Mouse (Mus musculus) liver, adult 2 months (tissue): ENCODE data around the gene Rgp1. TPM values are rescaled to one million over a fixed set of nuclear protein-coding genes. Genes with fewer than 3 reads are reported as not detected.
A peak's percentile ranks its signal among the peaks of the same experiment; 100 is the strongest.

ENCODE experiments used
- DNase-seq: peaks from one replicate; pipeline ENCODE4 v3.0.0-alpha.2; 2011; ENCODE audit warnings: low read depth, low spot score; ENCODE audit errors: extremely low read depth
- H3K27ac ChIP-seq: fragments of 200-500 bp; replicated peaks from 2 replicates; pipeline ENCODE4 v1.5.1; 2012; ENCODE audit warnings: low read depth, mild to moderate bottlenecking, control low read depth, inconsistent platforms, low read length; ENCODE audit not compliant: insufficient read depth
- H3K27me3 ChIP-seq: fragments of 200-500 bp; 2 replicates; pipeline ENCODE4 v1.6.1; 2012; ENCODE audit warnings: mild to moderate bottlenecking, moderate library complexity, low read length, inconsistent platforms; ENCODE audit not compliant: control insufficient read depth, insufficient read depth
- H3K36me3 ChIP-seq: fragments of 200-500 bp; 2 replicates; pipeline ENCODE4 v1.6.1; 2012; ENCODE audit warnings: low read length, inconsistent platforms; ENCODE audit not compliant: control insufficient read depth, insufficient read depth
- H3K4me1 ChIP-seq: fragments of 200-500 bp; 2 replicates; pipeline ENCODE4 v1.6.1; 2011; ENCODE audit warnings: low read length; ENCODE audit not compliant: control insufficient read depth, insufficient read depth
- H3K4me3 ChIP-seq: fragments of 200-500 bp; 2 replicates; pipeline ENCODE4 v1.5.1; 2011; ENCODE audit warnings: low read depth, mild to moderate bottlenecking, control low read depth, low read length, moderate library complexity; ENCODE audit not compliant: insufficient read depth
- H3K79me2 ChIP-seq: fragments of 200-500 bp; 2 replicates; pipeline ENCODE4 v1.6.1; 2012; ENCODE audit warnings: inconsistent platforms, mild to moderate bottlenecking, low read length, moderate library complexity; ENCODE audit not compliant: control insufficient read depth, insufficient read depth
- H3K9ac ChIP-seq: fragments of 200-500 bp; 2 replicates; pipeline ENCODE4 v1.6.1; 2012; ENCODE audit warnings: low read depth, mild to moderate bottlenecking, control low read depth, inconsistent platforms, low read length
- CTCF ChIP-seq: fragments of 200-500 bp; IDR thresholded peaks from 2 replicates; pipeline ENCODE4 v1.5.1; 2011; ENCODE audit warnings: low read depth, low read length, control low read depth
- POLR2A ChIP-seq: fragments of 200-500 bp; IDR thresholded peaks from 2 replicates; pipeline ENCODE4 v1.6.1; 2011; ENCODE audit warnings: low read length, control low read depth; ENCODE audit not compliant: insufficient read depth; ENCODE audit errors: extremely low read depth
- WGBS: fragments of 180-500 bp; shearing (Covaris S2); methylation state at CpG from one replicate; pipeline ENCODE4 v1.1.7; 2018; 5-methylcytosine and 5-hydroxymethylcytosine counted together
- polyA plus RNA-seq: library from polyadenylated mRNA; depleted of rRNA; stranded (reverse); fragments of >200 nt; gene quantifications from 2 replicates; pipeline ENCODE4 v1.2.3, GENCODE M21; 2012
- total RNA-seq: library from RNA; depleted of rRNA; stranded (reverse); fragments of >200 nt; gene quantifications from 2 replicates; pipeline ENCODE4 v1.2.3, GENCODE M21; 2014

Rgp1 gene
- total and polyA plus RNA-seq, 2 experiments = 15.9 to 44.5 TPM

DNA sequence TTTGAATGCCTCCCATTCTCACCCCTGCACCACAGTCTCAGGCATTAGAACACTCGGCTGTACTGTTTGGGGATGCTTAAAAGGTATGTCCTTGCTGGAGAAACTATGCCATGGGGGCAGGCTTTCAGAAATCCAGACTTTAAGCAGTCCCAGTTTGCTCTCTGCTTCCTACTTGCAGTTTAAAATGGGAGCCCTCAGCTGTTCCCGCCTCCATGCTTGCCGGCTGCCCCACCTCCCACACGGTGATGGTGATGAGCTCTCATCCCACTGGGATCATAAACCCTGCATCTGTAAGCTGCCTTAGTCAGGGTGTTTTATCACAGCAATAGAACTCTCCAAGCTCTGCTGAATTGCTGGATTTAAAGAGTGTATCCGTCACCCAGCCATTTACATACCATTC is 26.1 kb upstream of the Rgp1 start:
- H3K4me1 ChIP-seq = no peaks in the 10 kb centered on the region; the same call in 1 of the 2 replicates
- TF ChIP-seq CTCF (no peak), POLR2A (no peak)
- no peaks in the 10 kb centered on the region for H3K27me3 ChIP-seq
- 97% methylated on average over 5 of the region's 5 CpGs for WGBS
- H3K4me3 ChIP-seq = no peak overlapping the region
- H3K27ac ChIP-seq = no peak overlapping the region
- peaks cover 4% of the 10 kb centered on the region; the same call in 1 of the 2 replicates for H3K79me2 ChIP-seq
- H3K36me3 ChIP-seq = peaks cover 77% of the 10 kb centered on the region
- no peak overlapping the region for H3K9ac ChIP-seq
- DNase-seq = no peak

DNA sequence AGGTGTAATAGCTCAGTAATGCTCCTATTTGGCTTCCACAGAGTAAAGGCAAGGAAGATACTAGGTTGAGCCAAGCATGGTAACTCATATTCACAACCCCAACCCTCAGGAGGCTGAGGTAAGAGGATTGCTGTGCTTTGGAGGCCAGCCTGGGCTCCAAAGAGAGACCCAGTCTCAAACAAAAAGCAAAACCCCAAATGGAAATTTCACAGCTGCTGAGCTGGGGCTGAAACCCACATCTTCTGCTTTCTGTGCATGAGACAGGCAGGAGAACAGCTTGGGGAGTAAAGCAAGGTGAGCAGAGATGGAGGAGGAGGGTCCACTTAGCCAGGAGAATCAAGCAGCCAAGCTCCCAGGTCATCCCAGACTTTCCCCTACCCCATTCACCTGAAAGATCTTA is 24.6 kb upstream of the Rgp1 start:
- Histone ChIP-seq H3K4me1 (peaks cover 2% of the 10 kb centered on the region), H3K79me2 (peaks cover 7% of the 10 kb centered on the region; the same call in 1 of the 2 replicates), H3K9ac (no peak overlapping the region), H3K27ac (no peak overlapping the region), H3K4me3 (no peak overlapping the region), H3K27me3 (no peaks in the 10 kb centered on the region), H3K36me3 (peaks cover 68% of the 10 kb centered on the region)
- TF ChIP-seq POLR2A (no peak), CTCF (no peak)
- DNase-seq = no peak

DNA sequence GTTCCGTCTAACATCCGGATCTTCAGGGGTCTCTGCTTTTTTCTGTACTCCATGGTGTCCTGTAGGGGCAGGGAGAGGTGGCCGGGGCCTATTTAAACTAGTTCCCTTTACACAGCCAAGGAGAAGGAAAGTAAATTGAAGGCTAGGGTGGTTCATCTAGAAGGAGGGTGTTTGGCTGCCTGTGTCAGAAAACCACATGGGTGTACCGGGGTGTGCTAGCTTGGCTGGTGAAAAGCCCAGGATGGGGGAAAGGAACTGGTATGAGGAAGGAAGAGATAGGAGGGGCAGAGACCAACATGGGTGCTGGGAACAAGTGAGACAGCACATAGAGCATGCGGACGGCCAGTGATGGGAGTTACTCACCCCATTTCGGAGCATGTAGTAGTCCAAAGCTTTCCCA is 22.6 kb upstream of the Rgp1 start:
- peaks cover 54% of the 10 kb centered on the region for H3K36me3 ChIP-seq
- no peak overlapping the region for H3K4me3 ChIP-seq
- peaks cover 15% of the 10 kb centered on the region for H3K4me1 ChIP-seq
- DNase-seq = peak; percentile 21
- TF ChIP-seq POLR2A (no peak), CTCF (no peak)
- H3K27ac ChIP-seq = no peak overlapping the region
- no peak overlapping the region for H3K9ac ChIP-seq
- peaks cover 21% of the 10 kb centered on the region for H3K79me2 ChIP-seq
- WGBS = 93% methylated on average over 7 of the region's 7 CpGs
- H3K27me3 ChIP-seq = no peaks in the 10 kb centered on the region

DNA sequence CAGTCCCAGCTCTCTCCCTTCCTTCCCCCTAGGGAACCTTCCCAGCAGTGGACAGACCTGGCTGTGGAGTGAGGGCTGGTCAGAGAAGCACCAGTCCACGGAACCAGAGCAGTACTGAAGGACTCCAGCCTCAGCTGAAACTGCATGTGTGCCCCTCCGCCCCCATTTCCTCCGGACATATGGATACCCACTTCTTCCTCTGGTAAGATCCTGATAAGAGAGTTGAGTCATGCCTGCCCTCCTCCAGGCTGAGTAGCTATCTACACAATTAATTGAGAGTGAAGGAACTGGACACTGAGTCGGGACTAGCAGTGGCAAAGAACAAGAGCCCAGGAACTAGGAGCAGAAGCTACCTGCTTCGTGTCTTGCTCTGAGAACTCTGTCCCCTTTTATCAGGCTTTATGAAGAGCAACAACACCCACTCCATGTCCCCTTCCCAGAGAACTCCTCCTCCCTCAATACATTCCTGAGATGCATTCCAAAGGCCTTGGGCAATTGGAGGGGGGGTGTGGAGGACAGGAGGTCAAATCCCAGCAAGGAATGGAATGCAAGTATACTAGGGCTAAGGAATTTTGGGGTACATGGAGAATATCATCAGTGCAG is 20.4 kb upstream of the Rgp1 start:
- H3K36me3 ChIP-seq = peaks cover 35% of the 10 kb centered on the region

DNA sequence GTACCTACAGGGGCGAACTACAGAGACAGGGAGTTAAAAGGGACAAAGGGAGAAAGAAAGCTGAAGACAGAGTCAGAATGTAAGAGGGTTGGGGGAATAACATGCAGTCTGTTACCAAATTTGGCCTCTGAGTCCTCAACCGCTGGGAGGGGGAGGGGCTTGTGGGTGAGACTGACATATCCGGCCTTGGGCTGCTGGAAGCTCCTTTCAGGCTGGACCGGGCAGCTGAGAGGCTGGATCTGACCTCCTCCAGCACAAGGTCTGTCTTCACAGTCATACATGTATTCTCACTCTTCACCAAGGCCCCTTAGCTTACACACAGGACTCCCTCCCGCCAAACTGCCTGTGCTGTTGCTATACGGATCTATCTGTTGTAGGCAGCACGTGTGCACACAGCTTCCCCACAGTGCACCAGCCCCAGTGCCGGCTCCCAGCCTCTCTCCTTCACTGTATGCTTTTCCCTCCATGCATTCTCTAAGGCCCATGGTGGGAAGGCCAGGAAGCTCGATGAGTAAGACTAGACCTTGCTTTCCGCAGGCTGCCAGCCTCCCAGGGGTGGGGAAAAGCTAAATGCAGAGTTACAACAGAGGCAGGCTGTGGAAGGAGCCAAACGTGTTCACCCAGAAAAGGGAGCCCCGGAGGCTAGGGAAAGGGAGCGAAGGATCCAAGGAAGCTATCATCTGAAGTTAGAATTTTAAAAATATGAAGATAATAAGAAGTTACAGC is 19.7 kb upstream of the Rgp1 start:
- H3K27ac ChIP-seq = peak overlapping the region; percentile 18; the same call in 1 of the 2 replicates
- peak overlapping the region; percentile 26; the same call in 1 of the 2 replicates for H3K4me3 ChIP-seq
- peak overlapping the region; percentile 51 for H3K9ac ChIP-seq
- peaks cover 24% of the 10 kb centered on the region for H3K4me1 ChIP-seq
- TF ChIP-seq CTCF (no peak), POLR2A (no peak)
- peaks cover 23% of the 10 kb centered on the region for H3K79me2 ChIP-seq
- H3K27me3 ChIP-seq = no peaks in the 10 kb centered on the region
- peaks cover 28% of the 10 kb centered on the region for H3K36me3 ChIP-seq
- peak; percentile 39 for DNase-seq
- 34% methylated on average over 13 of the region's 13 CpGs for WGBS

More for the DNA sequence above, 20.4 kb upstream of the Rgp1 start:
- no peak overlapping the region for H3K4me3 ChIP-seq
- no peaks in the 10 kb centered on the region for H3K27me3 ChIP-seq
- TF ChIP-seq CTCF (no peak), POLR2A (no peak)
- no peak overlapping the region for H3K9ac ChIP-seq
- peak overlapping the region; percentile 5 for H3K27ac ChIP-seq
- H3K79me2 ChIP-seq = peaks cover 23% of the 10 kb centered on the region
- peaks cover 19% of the 10 kb centered on the region for H3K4me1 ChIP-seq
- 63% methylated on average over 5 of the region's 5 CpGs for WGBS
- DNase-seq = peak; percentile 19
